8 mouse cellular contexts compared by ENCODE assay signal in the genomic region with DNA sequence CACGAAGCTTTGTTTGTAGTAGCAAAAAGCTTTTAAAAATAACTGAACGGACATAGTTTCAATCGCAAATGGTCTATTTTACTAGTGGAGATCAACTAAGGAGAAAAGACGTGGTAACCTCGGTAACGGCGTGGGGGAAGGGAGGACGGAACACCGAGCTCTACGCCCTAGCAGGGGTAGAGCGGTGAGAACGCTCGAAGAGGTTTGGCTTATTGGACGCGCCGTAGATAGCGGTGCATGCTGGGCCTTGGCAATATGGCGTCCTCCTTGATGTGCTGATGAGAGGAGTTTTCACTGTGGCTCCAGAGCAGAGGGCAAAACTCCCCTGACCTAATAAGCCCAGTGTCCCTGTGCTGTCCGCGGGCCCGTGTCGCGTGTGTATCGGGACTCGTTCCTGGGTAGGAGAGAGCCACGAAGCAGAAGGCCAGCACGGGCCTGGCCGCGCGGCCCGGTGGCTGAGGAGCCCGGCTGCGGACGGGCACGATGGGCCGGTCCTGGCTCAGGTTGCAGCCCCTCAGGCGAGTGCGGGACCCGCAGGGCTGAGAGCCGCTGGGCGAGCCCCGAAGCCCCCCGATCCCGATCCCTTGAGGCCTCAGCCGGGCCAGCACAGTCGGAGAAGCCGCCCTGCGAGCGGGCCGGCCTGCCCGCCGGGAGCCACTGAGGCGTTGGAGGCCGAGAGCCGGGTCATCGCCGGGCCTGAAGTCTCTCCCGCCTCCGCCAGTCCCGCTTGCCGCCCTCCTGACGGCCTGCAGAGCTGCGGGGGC. TPM values are rescaled to one million over a fixed set of nuclear protein-coding genes. Genes with fewer than 3 reads are reported as not detected.
DNase-seq lines count a peak whose midpoint lies in the region; ATAC-seq and TF ChIP-seq lines count a peak whose summit lies in the region.

Gene Rptor, plus strand, starts transcription at position 143 of the 764 bp plus-strand sequence.

- peak within 1 kb of the TSS; percentile 91 for H3K4me2 ChIP-seq in forebrain, embryonic 13.5 days
- peak within 1 kb of the TSS; percentile 98 for H3K4me2 ChIP-seq in liver, postnatal 0 days (ENCODE audit: low read depth, low read length)
- H3K4me2 ChIP-seq in neural tube, embryonic 14.5 days (ENCODE audit: low read depth, low read length): peak within 1 kb of the TSS; percentile 95

- H3K27me3 ChIP-seq in ES-Bruce4 (ENCODE audit: control insufficient read depth, insufficient read depth, low read length, poor library complexity, severe bottlenecking): no peaks in the 10 kb centered on the region
- no peaks in the 10 kb centered on the region for H3K27me3 ChIP-seq in forebrain, embryonic 13.5 days
- no peaks in the 10 kb centered on the region for H3K27me3 ChIP-seq in liver, postnatal 0 days (ENCODE audit: insufficient read depth, low read length)
- no peaks in the 10 kb centered on the region for H3K27me3 ChIP-seq in neural tube, embryonic 14.5 days (ENCODE audit: control insufficient read depth, insufficient read depth, low read length)

- no peaks in the 10 kb centered on the region for H3K9me3 ChIP-seq in ES-Bruce4 (replicated peaks; ENCODE audit: control insufficient read depth, insufficient read depth, low read length, poor library complexity, severe bottlenecking)
- H3K9me3 ChIP-seq in forebrain, embryonic 13.5 days (replicated peaks): no peaks in the 10 kb centered on the region
- H3K9me3 ChIP-seq in liver, postnatal 0 days (ENCODE audit: low read length): no peaks in the 10 kb centered on the region
- no peaks in the 10 kb centered on the region for H3K9me3 ChIP-seq in neural tube, embryonic 14.5 days (ENCODE audit: control insufficient read depth, low read length)

- peak; percentile 67; the same call in 1 of the 2 replicates for TF ChIP-seq EP300 in ES-Bruce4 (IDR thresholded peaks at IDR 0.05; ENCODE audit: insufficient read depth, low read depth, low read length)
- TF ChIP-seq EP300 in liver, postnatal 0 days (IDR thresholded peaks at IDR 0.05; ENCODE audit: low read depth): no peak

- no peaks in the 10 kb centered on the region for H3K4me1 ChIP-seq in ES-Bruce4 (ENCODE audit: control insufficient read depth, insufficient read depth, low read length)
- H3K4me1 ChIP-seq in forebrain, embryonic 13.5 days: peaks cover 12% of the 10 kb centered on the region
- H3K4me1 ChIP-seq in liver, postnatal 0 days (ENCODE audit: insufficient read depth): peaks cover 13% of the 10 kb centered on the region
- H3K4me1 ChIP-seq in neural tube, embryonic 14.5 days (ENCODE audit: control insufficient read depth, insufficient read depth, low read length): peaks cover 9% of the 10 kb centered on the region

- H3K4me3 ChIP-seq in ES-Bruce4 (ENCODE audit: low read depth, low read length): peak within 1 kb of the TSS; percentile 91
- H3K4me3 ChIP-seq in forebrain, embryonic 13.5 days: peak within 1 kb of the TSS; percentile 99
- H3K4me3 ChIP-seq in liver, postnatal 0 days (ENCODE audit: low read depth, low read length): peak within 1 kb of the TSS; percentile 100
- H3K4me3 ChIP-seq in neural tube, embryonic 14.5 days (ENCODE audit: low read depth, low read length): peak within 1 kb of the TSS; percentile 99

- WGBS in forebrain, embryonic 13.5 days: under 1% methylated on average over 53 of the region's 63 CpGs
- under 1% methylated on average over 63 of the region's 63 CpGs for WGBS in large intestine, adult 2 months
- under 1% methylated on average over 62 of the region's 63 CpGs for WGBS in liver, postnatal 0 days (ENCODE audit: insufficient replicate concordance)
- under 1% methylated on average over 63 of the region's 63 CpGs for WGBS in neural tube, embryonic 14.5 days

- H3K36me3 ChIP-seq in ES-Bruce4 (ENCODE audit: control insufficient read depth, insufficient read depth, low read length, poor library complexity, severe bottlenecking): no peaks in the 10 kb centered on the region; the same call in 1 of the 2 replicates
- H3K36me3 ChIP-seq in forebrain, embryonic 13.5 days (ENCODE audit: poor library complexity, severe bottlenecking): 0 out of 2 replicates have a peak, but pooled peaks cover 10% of the 10 kb centered on the region
- H3K36me3 ChIP-seq in liver, postnatal 0 days (replicated peaks; ENCODE audit: insufficient read depth, low read length): 0 out of 2 replicates have a peak, but pooled peaks cover 3% of the 10 kb centered on the region
- H3K36me3 ChIP-seq in neural tube, embryonic 14.5 days (ENCODE audit: control insufficient read depth, insufficient read depth, low read length): no peaks in the 10 kb centered on the region

- peak within 1 kb of the TSS; percentile 87 for H3K9ac ChIP-seq in ES-Bruce4 (ENCODE audit: low read depth, poor library complexity, severe bottlenecking)
- H3K9ac ChIP-seq in forebrain, embryonic 13.5 days: peak within 1 kb of the TSS; percentile 95
- H3K9ac ChIP-seq in liver, postnatal 0 days (replicated peaks): peak within 1 kb of the TSS; percentile 99
- H3K9ac ChIP-seq in neural tube, embryonic 14.5 days (replicated peaks; ENCODE audit: low read depth, low read length): peak within 1 kb of the TSS; percentile 92

- H3K27ac ChIP-seq in ES-Bruce4 (ENCODE audit: insufficient read depth, low read length): peak within 1 kb of the TSS; percentile 45
- peak within 1 kb of the TSS; percentile 75 for H3K27ac ChIP-seq in forebrain, embryonic 13.5 days
- H3K27ac ChIP-seq in liver, postnatal 0 days (ENCODE audit: low read depth): peak within 1 kb of the TSS; percentile 85
- H3K27ac ChIP-seq in neural tube, embryonic 14.5 days (ENCODE audit: low read depth, low read length): peak within 1 kb of the TSS; percentile 82

- peak; percentile 65 for TF ChIP-seq POLR2A in ES-Bruce4 (IDR thresholded peaks at IDR 0.05; ENCODE audit: insufficient read depth, low read length)

- no peak for TF ChIP-seq CTCF in ES-Bruce4 (IDR thresholded peaks at IDR 0.05; ENCODE audit: low read depth, low read length)
- TF ChIP-seq CTCF in liver, postnatal 0 days (IDR thresholded peaks at IDR 0.05; ENCODE audit: low read depth): no peak

- peak; percentile 74; the same call in 1 of the 2 replicates for ATAC-seq in cerebellum, adult (ENCODE audit: insufficient number of reproducible peaks, low FRiP score, low TSS enrichment)
- peak; percentile 99 for ATAC-seq in forebrain, embryonic 13.5 days
- ATAC-seq in liver, postnatal 0 days: peak; percentile 100
- ATAC-seq in neural tube, embryonic 14.5 days (ENCODE audit: low read depth): peak; percentile 98

- peak; percentile 98 to 99 for DNase-seq in heart, postnatal 10 days
- DNase-seq in large intestine, adult 2 months (ENCODE audit: low read depth, low spot score): peak; percentile 94
- DNase-seq in liver, postnatal 0 days: peak; percentile 97
- peak; percentile 97 for DNase-seq in testis, postnatal 10 days (ENCODE audit: low spot score)

- intact Hi-C loops in heart, postnatal 10 days (cut with DNase I): no loop called here

RNA-seq across cellular contexts. Expression of gene Rptor, which starts in this region (rescaled TPM):
- 41.5 and 47.1 TPM in 2 replicates for polyA plus RNA-seq in ES-Bruce4 (2011; ENCODE audit: insufficient read depth, insufficient read length, low read depth, missing spikeins)
- 9.2 and 10.2 TPM in 2 replicates for polyA plus RNA-seq in forebrain, embryonic 13.5 days (2015; fragmentation: Nextera tagmentation; extraction: Ambion mirVana)
- total RNA-seq in heart, postnatal 10 days (2021): 10 to 100 TPM; 39.2 to 40.7 TPM
- 15.2 and 19.0 TPM in 2 replicates for polyA plus RNA-seq in large intestine, adult 2 months (2012; rRNA removed)
- polyA plus RNA-seq in liver, postnatal 0 days (2015; fragmentation: Nextera tagmentation; extraction: Ambion mirVana): 3.1 TPM in 2 replicates
- 12.1 and 13.4 TPM in 2 replicates for polyA plus RNA-seq in neural tube, embryonic 14.5 days (2014; fragmentation: Nextera tagmentation; extraction: Ambion mirVana)

Comparison
In these comparisons a context has a peak if more than half of its experiments do, and no peak if none do; other contexts are left out.
1. Peak in every context shown above with its lines: DNase-seq, ATAC-seq, H3K4me3 ChIP-seq and H3K27ac ChIP-seq.